Mouse (Mus musculus): ENCODE results near the gene Pik3ap1.

DNA sequence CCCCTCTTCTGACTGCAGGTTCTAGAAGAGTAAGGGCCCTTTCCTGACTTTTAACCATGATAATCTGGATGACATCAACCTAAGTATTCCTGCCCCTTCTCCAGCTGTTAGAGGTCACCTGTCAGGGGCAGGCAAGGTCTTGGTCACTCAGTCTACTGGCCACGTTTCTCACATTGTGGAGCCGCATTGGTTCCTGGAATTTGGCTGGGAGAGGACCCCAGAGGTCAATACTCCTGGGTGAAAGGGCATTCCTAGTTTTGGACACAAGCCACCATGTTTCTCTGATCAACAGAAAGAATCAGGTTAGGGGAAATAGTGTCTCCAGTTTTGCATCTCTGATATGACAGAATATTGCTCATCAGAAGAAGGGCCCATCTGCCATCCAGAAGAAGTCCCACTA lies 2.4 kb upstream of the Pik3ap1 start:
- TF ChIP-seq CTCF (IDR thresholded peaks at IDR 0.05): no peak
- TF ChIP-seq POLR2A (IDR thresholded peaks at IDR 0.05; ENCODE audit: insufficient read depth, low read depth, low read length): no peak
- no peak for TF ChIP-seq EP300 (IDR thresholded peaks at IDR 0.05; ENCODE audit: insufficient read depth, low read depth, low read length)
